8 mouse cellular contexts compared by ENCODE assay signal in the genomic region with DNA sequence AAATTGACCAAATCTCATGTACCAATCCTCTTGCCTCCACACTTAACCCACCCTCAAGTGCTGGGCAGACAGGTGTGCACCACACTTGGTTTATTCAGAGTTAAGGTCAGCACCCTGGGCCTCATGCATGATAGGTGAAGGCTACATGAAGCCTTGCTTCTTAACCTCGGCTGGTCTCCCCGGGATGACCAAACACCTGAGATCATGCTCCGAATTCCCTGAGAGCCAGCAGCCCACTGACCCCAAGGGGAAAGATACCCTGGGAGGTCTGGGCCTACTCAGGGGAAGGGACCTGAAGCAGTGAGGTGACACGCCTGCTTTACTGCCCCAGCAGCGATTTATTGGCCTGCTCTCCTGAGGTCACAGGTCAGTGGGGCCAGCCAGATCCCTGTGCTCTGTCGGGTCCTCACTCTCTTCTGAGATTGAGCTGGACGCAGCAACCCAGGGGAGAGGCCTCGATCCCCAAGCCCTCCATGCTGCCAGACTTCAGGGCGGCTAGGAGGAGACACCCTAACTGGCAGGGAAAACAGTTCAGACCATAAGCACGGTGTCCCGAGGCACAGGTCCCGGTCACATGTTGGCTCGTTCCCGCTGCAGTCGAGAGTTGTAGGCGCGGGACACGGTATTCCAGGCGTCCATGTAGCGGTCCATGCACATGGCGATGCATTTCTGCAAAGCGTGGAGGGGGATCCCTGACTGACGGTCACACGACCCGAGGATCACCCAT. TPM values are rescaled to one million over a fixed set of nuclear protein-coding genes. Genes with fewer than 3 reads are reported as not detected.
DNase-seq lines count a peak whose midpoint lies in the region; ATAC-seq lines count a peak whose summit lies in the region.

No protein-coding gene starts in this region.

- no peaks in the 10 kb centered on the region for H3K9me3 ChIP-seq in lung, embryonic 15.5 days
- H3K9me3 ChIP-seq in erythroblast, embryonic 14.5 days (ENCODE audit: control insufficient read depth, low read length): no peaks in the 10 kb centered on the region
- H3K9me3 ChIP-seq in limb, embryonic 10.5 days (replicated peaks): no peaks in the 10 kb centered on the region

- no peak; the same call in 1 of the 2 replicates for ATAC-seq in lung, embryonic 15.5 days (ENCODE audit: borderline replicate concordance, extremely low read depth, low FRiP score, low TSS enrichment)

- WGBS in lung, embryonic 15.5 days: 11% methylated on average over 25 of the region's 25 CpGs
- WGBS in limb, embryonic 10.5 days: 12% methylated on average over 25 of the region's 25 CpGs

- H3K27me3 ChIP-seq in lung, embryonic 15.5 days: no peaks in the 10 kb centered on the region
- H3K27me3 ChIP-seq in erythroblast, embryonic 14.5 days (ENCODE audit: control insufficient read depth): no peaks in the 10 kb centered on the region
- 0 out of 2 replicates have a peak, but pooled peaks cover 11% of the 10 kb centered on the region for H3K27me3 ChIP-seq in limb, embryonic 10.5 days (ENCODE audit: low read depth, poor library complexity, severe bottlenecking)

- peak overlapping the region; percentile 90 for H3K4me2 ChIP-seq in lung, embryonic 15.5 days

- H3K27ac ChIP-seq in lung, embryonic 15.5 days: no peak overlapping the region
- peak overlapping the region; percentile 88 for H3K27ac ChIP-seq in limb, embryonic 10.5 days

- H3K4me1 ChIP-seq in lung, embryonic 15.5 days: peaks cover 15% of the 10 kb centered on the region
- H3K4me1 ChIP-seq in erythroblast, embryonic 14.5 days (ENCODE audit: control insufficient read depth): peaks cover 47% of the 10 kb centered on the region
- peaks cover 36% of the 10 kb centered on the region for H3K4me1 ChIP-seq in limb, embryonic 10.5 days

- peak overlapping the region; percentile 72 for H3K4me3 ChIP-seq in lung, embryonic 15.5 days
- H3K4me3 ChIP-seq in erythroblast, embryonic 14.5 days (replicated peaks): peak overlapping the region; percentile 89
- peak overlapping the region; percentile 80 for H3K4me3 ChIP-seq in limb, embryonic 10.5 days

- H3K36me3 ChIP-seq in lung, embryonic 15.5 days: peaks cover 39% of the 10 kb centered on the region
- H3K36me3 ChIP-seq in erythroblast, embryonic 14.5 days (ENCODE audit: control insufficient read depth): peaks cover 59% of the 10 kb centered on the region
- peaks cover 62% of the 10 kb centered on the region for H3K36me3 ChIP-seq in limb, embryonic 10.5 days

- peak overlapping the region; percentile 77 for H3K9ac ChIP-seq in lung, embryonic 15.5 days

- no peak for DNase-seq in lung, postnatal 4 days
- DNase-seq in limb, embryonic 10.5 days (ENCODE audit: low spot score): no peak
- peak; percentile 21 for DNase-seq in skeletal muscle tissue, adult 2 months (ENCODE audit: low read depth, low spot score)
- DNase-seq in layer of hippocampus, adult 18-20 months (ENCODE audit: low spot score in 2 of 2): no peak
- no peak for DNase-seq in frontal cortex, adult 2 months (ENCODE audit: extremely low spot score in 1 of 2, low spot score in 1 of 2)
- DNase-seq in MN1 (ENCODE audit: low spot score): no peak

RNA-seq across cellular contexts. Expression of a gene that starts 1.0 kb away (rescaled TPM):
- polyA plus RNA-seq in lung, embryonic 15.5 days (2015; fragmentation: Nextera tagmentation; extraction: Ambion mirVana): 305 and 307 TPM in 2 replicates
- polyA plus RNA-seq in erythroblast, embryonic 14.5 days (2012): 29.2 and 32.1 TPM in 2 replicates
- 342 and 401 TPM in 2 replicates for polyA plus RNA-seq in limb, embryonic 10.5 days (2016; fragmentation: Nextera tagmentation; extraction: Ambion mirVana)
- total RNA-seq in layer of hippocampus, adult 18-20 months (2021): 100 to 1,000 TPM; 136 to 144 TPM
- polyA plus RNA-seq in frontal cortex, adult 2 months (2012; rRNA removed): 192 and 231 TPM in 2 replicates

RNA-seq across cellular contexts. Expression of a gene that starts 18.3 kb away (rescaled TPM):
- polyA plus RNA-seq in lung, embryonic 15.5 days (2015; fragmentation: Nextera tagmentation; extraction: Ambion mirVana): 55.8 and 60.4 TPM in 2 replicates
- polyA plus RNA-seq in erythroblast, embryonic 14.5 days (2012): 1.1 and 1.3 TPM in 2 replicates
- 85.0 and 85.4 TPM in 2 replicates for polyA plus RNA-seq in limb, embryonic 10.5 days (2016; fragmentation: Nextera tagmentation; extraction: Ambion mirVana)
- total RNA-seq in layer of hippocampus, adult 18-20 months (2021): 10 to 100 TPM; 19.5 to 22.3 TPM
- polyA plus RNA-seq in frontal cortex, adult 2 months (2012; rRNA removed): 24.3 and 25.9 TPM in 2 replicates

RNA-seq across cellular contexts. Expression of a gene that starts 28.1 kb away (rescaled TPM):
- not detected in 2 replicates for polyA plus RNA-seq in lung, embryonic 15.5 days (2015; fragmentation: Nextera tagmentation; extraction: Ambion mirVana)
- 0.02 and 0.03 TPM in 2 replicates for polyA plus RNA-seq in erythroblast, embryonic 14.5 days (2012)
- 0.04 TPM in 2 replicates for polyA plus RNA-seq in limb, embryonic 10.5 days (2016; fragmentation: Nextera tagmentation; extraction: Ambion mirVana)
- under 1 TPM; 0.40 to 0.56 TPM for total RNA-seq in layer of hippocampus, adult 18-20 months (2021)
- 0.16 and 0.17 TPM in 2 replicates for polyA plus RNA-seq in frontal cortex, adult 2 months (2012; rRNA removed)

RNA-seq across cellular contexts. Expression of a gene that starts 30.1 kb away (rescaled TPM):
- 42.7 and 42.9 TPM in 2 replicates for polyA plus RNA-seq in lung, embryonic 15.5 days (2015; fragmentation: Nextera tagmentation; extraction: Ambion mirVana)
- 0.15 and 0.16 TPM in 2 replicates for polyA plus RNA-seq in erythroblast, embryonic 14.5 days (2012)
- polyA plus RNA-seq in limb, embryonic 10.5 days (2016; fragmentation: Nextera tagmentation; extraction: Ambion mirVana): 4.5 and 9.8 TPM in 2 replicates
- 10 to 100 TPM; 24.9 to 28.1 TPM for total RNA-seq in layer of hippocampus, adult 18-20 months (2021)
- polyA plus RNA-seq in frontal cortex, adult 2 months (2012; rRNA removed): 20.7 and 26.0 TPM in 2 replicates

RNA-seq across cellular contexts. Expression of a gene that starts 44.7 kb away (rescaled TPM):
- 39.1 and 40.8 TPM in 2 replicates for polyA plus RNA-seq in lung, embryonic 15.5 days (2015; fragmentation: Nextera tagmentation; extraction: Ambion mirVana)
- polyA plus RNA-seq in erythroblast, embryonic 14.5 days (2012): 56.0 and 60.5 TPM in 2 replicates
- 44.9 and 48.5 TPM in 2 replicates for polyA plus RNA-seq in limb, embryonic 10.5 days (2016; fragmentation: Nextera tagmentation; extraction: Ambion mirVana)
- 10 to 100 TPM; 46.4 to 55.6 TPM for total RNA-seq in layer of hippocampus, adult 18-20 months (2021)
- polyA plus RNA-seq in frontal cortex, adult 2 months (2012; rRNA removed): 72.2 and 75.1 TPM in 2 replicates

Comparison
In these comparisons a context has a peak if more than half of its experiments do, and no peak if none do; other contexts are left out.
1. RNA of a gene that starts 18.3 kb away (polyA plus RNA-seq): 85.0 to 85.4 TPM in limb, embryonic 10.5 days, 55.8 to 60.4 TPM in lung, embryonic 15.5 days and 24.3 to 25.9 TPM in frontal cortex, adult 2 months; 1.1 to 1.3 TPM in erythroblast, embryonic 14.5 days; every median in the first group is over 10 times any median in the second.
2. Peak in every context shown above with its lines, with median percentiles within 50 percentile points of each other: H3K4me3 ChIP-seq.